Mouse (Mus musculus): Measurements from ENCODE around the gene Sirt4. TPM values are rescaled to one million over a fixed set of nuclear protein-coding genes. Genes with fewer than 3 reads are reported as not detected.
A peak's percentile ranks its signal among the peaks of the same experiment; 100 is the strongest.

The Sirt4 gene
- 23.2 and 25.9 TPM in 2 replicates for polyA plus RNA-seq (2016; fragmentation: Nextera tagmentation; extraction: Ambion mirVana)

GRCm38 (mm10) chr5:115483947-115484920 is at the start of gene Sirt4:
Gene Sirt4, minus strand, starts transcription at chr5:115484725.
- Histone ChIP-seq H3K4me1 (peaks cover 12% of the 10 kb centered on the region), H3K27ac (peak within 1 kb of the TSS; percentile 72), H3K36me3 (no peaks in the 10 kb centered on the region), H3K9me3 (no peaks in the 10 kb centered on the region), H3K4me2 (replicated peaks) (peak within 1 kb of the TSS; percentile 65), H3K27me3 (peaks cover 23% of the 10 kb centered on the region), H3K9ac (peak within 1 kb of the TSS; percentile 58), H3K4me3 (peak within 1 kb of the TSS; percentile 46)
- peak; percentile 85 for ATAC-seq (ENCODE audit: insufficient number of reproducible peaks, insufficient read depth, low FRiP score, low TSS enrichment)
- WGBS: 8% methylated on average over 30 of the region's 30 CpGs

- 41% methylated on average over 18 of the region's 18 CpGs for WGBS
- Histone ChIP-seq H3K9ac (peak overlapping the region; percentile 3), H3K27ac (peak overlapping the region; percentile 74), H3K9me3 (no peaks in the 10 kb centered on the region), H3K4me3 (no peak overlapping the region), H3K4me2 (replicated peaks) (no peak overlapping the region), H3K4me1 (peaks cover 64% of the 10 kb centered on the region), H3K27me3 (no peaks in the 10 kb centered on the region), H3K36me3 (no peaks in the 10 kb centered on the region)
- no peak; the same call in 1 of the 2 replicates for ATAC-seq (ENCODE audit: insufficient number of reproducible peaks, insufficient read depth, low FRiP score, low TSS enrichment)
Measured at GRCm38 (mm10) chr5:115531671-115532270, 47.2 kb upstream of the Sirt4 start.

GRCm38 (mm10) chr5:115530447-115530809 is 45.9 kb upstream of the Sirt4 start:
- Histone ChIP-seq H3K4me3 (no peak overlapping the region), H3K9ac (peak overlapping the region; percentile 28; the same call in 1 of the 2 replicates), H3K9me3 (no peaks in the 10 kb centered on the region), H3K4me2 (replicated peaks) (no peak overlapping the region; the same call in 1 of the 2 replicates), H3K4me1 (peaks cover 63% of the 10 kb centered on the region), H3K27ac (peak overlapping the region; percentile 74), H3K27me3 (no peaks in the 10 kb centered on the region), H3K36me3 (peaks cover 1% of the 10 kb centered on the region; the same call in 1 of the 2 replicates)
- 65% methylated on average over 8 of the region's 8 CpGs for WGBS
- no peak for ATAC-seq (ENCODE audit: insufficient number of reproducible peaks, insufficient read depth, low FRiP score, low TSS enrichment)

- Histone ChIP-seq H3K27ac (peak overlapping the region; percentile 74), H3K4me1 (peaks cover 64% of the 10 kb centered on the region), H3K9me3 (no peaks in the 10 kb centered on the region), H3K4me3 (no peak overlapping the region), H3K9ac (peak overlapping the region; percentile 28; the same call in 1 of the 2 replicates), H3K36me3 (peaks cover 6% of the 10 kb centered on the region; the same call in 1 of the 2 replicates), H3K4me2 (replicated peaks) (no peak overlapping the region; the same call in 1 of the 2 replicates), H3K27me3 (no peaks in the 10 kb centered on the region)
- 52% methylated on average over 7 of the region's 7 CpGs for WGBS
- no peak for ATAC-seq (ENCODE audit: insufficient number of reproducible peaks, insufficient read depth, low FRiP score, low TSS enrichment)
Measured at GRCm38 (mm10) chr5:115529742-115530446, 45.4 kb upstream of the Sirt4 start.

GRCm38 (mm10) chr5:115529364-115529741 is 44.8 kb upstream of the Sirt4 start:
- WGBS: 57% methylated on average over 8 of the region's 8 CpGs

GRCm38 (mm10) chr5:115528128-115528527 is 43.6 kb upstream of the Sirt4 start:
- Histone ChIP-seq H3K4me3 (no peak overlapping the region), H3K27me3 (no peaks in the 10 kb centered on the region), H3K4me2 (replicated peaks) (no peak overlapping the region), H3K36me3 (peaks cover 6% of the 10 kb centered on the region; the same call in 1 of the 2 replicates), H3K9ac (no peak overlapping the region), H3K27ac (no peak overlapping the region), H3K4me1 (peaks cover 64% of the 10 kb centered on the region), H3K9me3 (no peaks in the 10 kb centered on the region)
- ATAC-seq (ENCODE audit: insufficient number of reproducible peaks, insufficient read depth, low FRiP score, low TSS enrichment): no peak
- WGBS: 86% methylated on average over 5 of the region's 5 CpGs

More at GRCm38 (mm10) chr5:115529364-115529741, 44.8 kb upstream of the Sirt4 start:
- peaks cover 64% of the 10 kb centered on the region for H3K4me1 ChIP-seq
- no peak overlapping the region for H3K4me3 ChIP-seq
- no peak overlapping the region for H3K4me2 ChIP-seq (replicated peaks)
- no peaks in the 10 kb centered on the region for H3K9me3 ChIP-seq
- ATAC-seq (ENCODE audit: insufficient number of reproducible peaks, insufficient read depth, low FRiP score, low TSS enrichment): no peak
- no peaks in the 10 kb centered on the region for H3K27me3 ChIP-seq
- no peak overlapping the region for H3K9ac ChIP-seq
- peaks cover 6% of the 10 kb centered on the region; the same call in 1 of the 2 replicates for H3K36me3 ChIP-seq
- peak overlapping the region; percentile 74 for H3K27ac ChIP-seq

- Histone ChIP-seq H3K4me3 (no peak overlapping the region), H3K27ac (no peak overlapping the region), H3K4me1 (peaks cover 71% of the 10 kb centered on the region), H3K9me3 (no peaks in the 10 kb centered on the region), H3K9ac (no peak overlapping the region), H3K4me2 (replicated peaks) (no peak overlapping the region), H3K36me3 (peaks cover 6% of the 10 kb centered on the region; the same call in 1 of the 2 replicates), H3K27me3 (no peaks in the 10 kb centered on the region)
- WGBS: 82% methylated on average over 17 of the region's 17 CpGs
- no peak for ATAC-seq (ENCODE audit: insufficient number of reproducible peaks, insufficient read depth, low FRiP score, low TSS enrichment)
Measured at GRCm38 (mm10) chr5:115526456-115527202, 42.1 kb upstream of the Sirt4 start.

GRCm38 (mm10) chr5:115525943-115526342 is 41.4 kb upstream of the Sirt4 start:
- H3K27me3 ChIP-seq: no peaks in the 10 kb centered on the region
- H3K9ac ChIP-seq: no peak overlapping the region
- 0 out of 2 replicates have a peak overlapping the region, but pooled peaks have one; percentile 46 for H3K27ac ChIP-seq
- no peaks in the 10 kb centered on the region for H3K9me3 ChIP-seq
- WGBS: 76% methylated on average over 9 of the region's 9 CpGs
- no peak overlapping the region for H3K4me2 ChIP-seq (replicated peaks)
- peaks cover 10% of the 10 kb centered on the region for H3K36me3 ChIP-seq
- H3K4me3 ChIP-seq: no peak overlapping the region
- peaks cover 71% of the 10 kb centered on the region for H3K4me1 ChIP-seq
- ATAC-seq (ENCODE audit: insufficient number of reproducible peaks, insufficient read depth, low FRiP score, low TSS enrichment): no peak

- WGBS: 86% methylated on average over 4 of the region's 4 CpGs
- no peaks in the 10 kb centered on the region for H3K27me3 ChIP-seq
- H3K9ac ChIP-seq: no peak overlapping the region
- peaks cover 11% of the 10 kb centered on the region for H3K36me3 ChIP-seq
- H3K4me1 ChIP-seq: peaks cover 71% of the 10 kb centered on the region
- no peak for ATAC-seq (ENCODE audit: insufficient number of reproducible peaks, insufficient read depth, low FRiP score, low TSS enrichment)
- peak overlapping the region; percentile 46; the same call in 1 of the 2 replicates for H3K27ac ChIP-seq
- no peaks in the 10 kb centered on the region for H3K9me3 ChIP-seq
- H3K4me2 ChIP-seq (replicated peaks): no peak overlapping the region
- H3K4me3 ChIP-seq: no peak overlapping the region
Measured at GRCm38 (mm10) chr5:115525416-115525815, 40.9 kb upstream of the Sirt4 start.

- H3K36me3 ChIP-seq: peaks cover 11% of the 10 kb centered on the region
- 39% methylated on average over 12 of the region's 12 CpGs for whole genome bisulfite sequencing
- no peaks in the 10 kb centered on the region for H3K27me3 ChIP-seq
- peak overlapping the region; percentile 86 for H3K27ac ChIP-seq
- peak; percentile 38; the same call in 1 of the 2 replicates for ATAC-seq (ENCODE audit: insufficient number of reproducible peaks, insufficient read depth, low FRiP score, low TSS enrichment)
- peaks cover 65% of the 10 kb centered on the region for H3K4me1 ChIP-seq
- H3K4me2 ChIP-seq (replicated peaks): peak overlapping the region; percentile 44
- no peak overlapping the region for H3K4me3 ChIP-seq
- no peaks in the 10 kb centered on the region for H3K9me3 ChIP-seq
- no peak overlapping the region for H3K9ac ChIP-seq
Measured at GRCm38 (mm10) chr5:115524471-115524870, 39.9 kb upstream of the Sirt4 start.
